Mouse (Mus musculus) liver, adult 2 months (tissue): ENCODE measurements around the gene Bok.

ENCODE experiments used
- CTCF ChIP-seq: fragments of 200-500 bp; IDR thresholded peaks from 2 replicates; pipeline ENCODE4 v1.5.1; 2011; ENCODE audit warnings: low read depth, low read length, control low read depth
- POLR2A ChIP-seq: fragments of 200-500 bp; IDR thresholded peaks from 2 replicates; pipeline ENCODE4 v1.6.1; 2011; ENCODE audit warnings: low read length, control low read depth; ENCODE audit not compliant: insufficient read depth; ENCODE audit errors: extremely low read depth

DNA sequence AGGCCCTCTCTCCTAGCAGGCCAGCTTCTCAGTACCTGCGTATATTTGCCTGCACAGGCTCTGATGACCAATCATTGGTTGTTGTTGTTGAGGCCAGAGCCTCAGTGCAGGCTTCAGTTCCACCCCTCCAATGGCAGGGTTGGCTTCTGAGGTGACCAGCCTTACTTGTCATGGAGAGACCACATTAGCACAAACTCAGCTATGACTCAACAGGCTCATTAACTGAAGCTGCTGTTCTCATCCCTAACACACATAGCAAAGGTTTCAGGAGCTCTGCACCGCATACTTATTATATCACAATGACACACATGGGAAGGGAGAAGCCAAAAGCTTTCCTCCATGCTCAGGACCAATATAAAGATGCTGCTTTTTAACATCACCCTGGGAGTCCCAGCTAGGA, 55.2 kb downstream of the Bok start:
- TF ChIP-seq CTCF (no peak), POLR2A (no peak)
